Mouse (Mus musculus): ENCODE data around the gene Nxnl1. TPM values are rescaled to one million over a fixed set of nuclear protein-coding genes. Genes with fewer than 3 reads are reported as not detected.
A peak's percentile ranks its signal among the peaks of the same experiment; 100 is the strongest.

Gene Nxnl1
- polyA plus RNA-seq, 1 experiment from 2014 or later = 0.10 TPM

DNA sequence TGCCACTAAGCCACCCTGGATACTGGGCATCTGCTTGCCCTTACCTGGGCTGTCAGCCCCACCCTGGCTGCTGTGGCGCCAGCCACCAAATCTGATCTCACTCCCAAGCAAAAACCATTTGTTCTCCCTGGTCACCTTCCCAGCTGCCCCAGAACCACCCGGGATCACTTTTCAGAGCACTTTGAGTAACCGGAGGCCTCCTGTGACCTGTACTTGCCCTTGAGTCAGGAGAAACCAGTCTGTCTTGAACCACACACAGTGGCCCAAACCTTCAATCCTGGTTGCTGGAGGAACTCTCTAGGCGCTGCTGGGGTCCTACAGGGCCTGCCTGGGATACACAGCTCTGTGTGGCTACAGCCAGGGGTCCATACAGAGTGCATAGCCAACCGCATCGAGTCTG, 13.6 kb downstream of the Nxnl1 start:
- Histone ChIP-seq H3K9ac (ENCODE audit: low read length) (no peak overlapping the region), H3K36me3 (ENCODE audit: control insufficient read depth, insufficient read depth, low read length) (peaks cover 8% of the 10 kb centered on the region; the same call in 1 of the 2 replicates), H3K27me3 (ENCODE audit: control insufficient read depth, insufficient read depth, low read depth, low read length) (peaks cover 10% of the 10 kb centered on the region), H3K4me1 (replicated peaks; ENCODE audit: control insufficient read depth, insufficient read depth, low read length) (0 out of 2 replicates have a peak, but pooled peaks cover 3% of the 10 kb centered on the region), H3K27ac (ENCODE audit: low read length) (no peak overlapping the region), H3K4me2 (ENCODE audit: low read depth, low read length) (no peak overlapping the region), H3K4me3 (ENCODE audit: low read length) (no peak overlapping the region), H3K9me3 (ENCODE audit: control insufficient read depth, low read length) (no peaks in the 10 kb centered on the region)
- ATAC-seq (ENCODE audit: low read depth) = no peak
- WGBS = 48% methylated on average over 6 of the region's 6 CpGs

DNA sequence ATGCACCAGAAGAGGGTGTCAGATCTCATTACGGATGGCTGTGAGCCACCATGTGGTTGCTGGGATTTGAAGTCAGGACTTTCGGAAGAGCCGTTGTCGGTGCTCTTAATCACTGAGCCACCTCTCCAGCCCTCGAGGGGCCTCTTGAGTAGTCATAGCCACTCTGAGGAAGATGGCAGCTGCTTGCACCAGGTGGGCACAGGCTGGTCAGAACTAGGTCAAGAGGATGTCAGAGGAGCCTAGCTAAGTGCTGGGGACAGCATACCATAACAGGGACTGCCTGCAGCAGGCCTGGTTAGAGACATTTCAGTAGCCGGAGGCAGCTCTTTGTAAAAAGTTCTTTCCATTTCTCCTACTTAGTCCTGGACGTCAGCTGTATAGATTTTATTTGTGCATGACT, 15.6 kb downstream of the Nxnl1 start:
- Histone ChIP-seq H3K9ac (ENCODE audit: low read length) (no peak overlapping the region), H3K27me3 (ENCODE audit: control insufficient read depth, insufficient read depth, low read depth, low read length) (no peaks in the 10 kb centered on the region), H3K9me3 (ENCODE audit: control insufficient read depth, low read length) (no peaks in the 10 kb centered on the region), H3K4me1 (replicated peaks; ENCODE audit: control insufficient read depth, insufficient read depth, low read length) (0 out of 2 replicates have a peak, but pooled peaks cover 3% of the 10 kb centered on the region), H3K4me2 (ENCODE audit: low read depth, low read length) (no peak overlapping the region), H3K4me3 (ENCODE audit: low read length) (no peak overlapping the region), H3K36me3 (ENCODE audit: control insufficient read depth, insufficient read depth, low read length) (peaks cover 12% of the 10 kb centered on the region; the same call in 1 of the 2 replicates), H3K27ac (ENCODE audit: low read length) (no peak overlapping the region)
- ATAC-seq (ENCODE audit: low read depth) = no peak
- 44% methylated on average over 7 of the region's 7 CpGs for WGBS

- Histone ChIP-seq H3K9ac (ENCODE audit: low read length) (no peak overlapping the region), H3K27ac (ENCODE audit: low read length) (no peak overlapping the region), H3K4me1 (replicated peaks; ENCODE audit: control insufficient read depth, insufficient read depth, low read length) (peaks cover 7% of the 10 kb centered on the region), H3K36me3 (ENCODE audit: control insufficient read depth, insufficient read depth, low read length) (peaks cover 14% of the 10 kb centered on the region), H3K9me3 (ENCODE audit: control insufficient read depth, low read length) (no peaks in the 10 kb centered on the region), H3K4me3 (ENCODE audit: low read length) (no peak overlapping the region), H3K4me2 (ENCODE audit: low read depth, low read length) (no peak overlapping the region), H3K27me3 (ENCODE audit: control insufficient read depth, insufficient read depth, low read depth, low read length) (no peaks in the 10 kb centered on the region)
- WGBS = 86% methylated on average over 7 of the region's 7 CpGs
- no peak for ATAC-seq (ENCODE audit: low read depth)
These were observed 18.8 kb downstream of the Nxnl1 start for GRCm38 (mm10) chr8:71547590-71547989.

DNA sequence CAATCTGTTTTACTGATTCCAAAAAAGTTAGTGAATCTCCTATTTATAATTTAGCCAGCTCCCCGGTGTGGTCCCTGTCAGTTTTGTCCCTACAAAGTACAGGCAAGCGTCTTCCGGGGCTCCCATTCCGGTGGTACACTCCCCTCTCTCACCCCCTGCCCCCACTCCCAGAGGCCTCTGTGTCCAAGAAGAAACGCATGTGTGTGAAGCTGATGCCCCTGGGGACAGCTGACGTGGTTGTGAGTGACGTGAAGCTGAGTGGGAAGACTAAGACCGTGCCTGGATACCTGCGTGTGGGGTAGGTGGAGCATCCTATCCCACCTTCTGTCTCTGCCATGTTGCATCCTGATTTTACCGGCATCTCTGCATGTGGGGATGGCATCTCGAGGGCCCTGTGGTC, 21.3 kb downstream of the Nxnl1 start:
- H3K27ac ChIP-seq (ENCODE audit: low read length) = no peak overlapping the region
- H3K27me3 ChIP-seq (ENCODE audit: control insufficient read depth, insufficient read depth, low read depth, low read length) = no peaks in the 10 kb centered on the region
- H3K4me2 ChIP-seq (ENCODE audit: low read depth, low read length) = no peak overlapping the region
- no peaks in the 10 kb centered on the region for H3K9me3 ChIP-seq (ENCODE audit: control insufficient read depth, low read length)
- H3K4me1 ChIP-seq (replicated peaks; ENCODE audit: control insufficient read depth, insufficient read depth, low read length) = peaks cover 7% of the 10 kb centered on the region
- WGBS = 92% methylated on average over 11 of the region's 11 CpGs
- no peak for ATAC-seq (ENCODE audit: low read depth)
- peaks cover 14% of the 10 kb centered on the region for H3K36me3 ChIP-seq (ENCODE audit: control insufficient read depth, insufficient read depth, low read length)
- H3K9ac ChIP-seq (ENCODE audit: low read length) = no peak overlapping the region
- H3K4me3 ChIP-seq (ENCODE audit: low read length) = no peak overlapping the region

- H3K4me3 ChIP-seq (ENCODE audit: low read length) = peak overlapping the region; percentile 91
- no peaks in the 10 kb centered on the region for H3K27me3 ChIP-seq (ENCODE audit: control insufficient read depth, insufficient read depth, low read depth, low read length)
- ATAC-seq (ENCODE audit: low read depth) = no peak
- H3K9ac ChIP-seq (ENCODE audit: low read length) = no peak overlapping the region; the same call in 1 of the 2 replicates
- H3K36me3 ChIP-seq (ENCODE audit: control insufficient read depth, insufficient read depth, low read length) = peaks cover 14% of the 10 kb centered on the region
- no peaks in the 10 kb centered on the region for H3K9me3 ChIP-seq (ENCODE audit: control insufficient read depth, low read length)
- peaks cover 7% of the 10 kb centered on the region for H3K4me1 ChIP-seq (replicated peaks; ENCODE audit: control insufficient read depth, insufficient read depth, low read length)
- no peak overlapping the region for H3K27ac ChIP-seq (ENCODE audit: low read length)
- H3K4me2 ChIP-seq (ENCODE audit: low read depth, low read length) = peak overlapping the region; percentile 94
- 79% methylated on average over 9 of the region's 9 CpGs for WGBS
These were observed 22.6 kb downstream of the Nxnl1 start for GRCm38 (mm10) chr8:71543755-71544154.

DNA sequence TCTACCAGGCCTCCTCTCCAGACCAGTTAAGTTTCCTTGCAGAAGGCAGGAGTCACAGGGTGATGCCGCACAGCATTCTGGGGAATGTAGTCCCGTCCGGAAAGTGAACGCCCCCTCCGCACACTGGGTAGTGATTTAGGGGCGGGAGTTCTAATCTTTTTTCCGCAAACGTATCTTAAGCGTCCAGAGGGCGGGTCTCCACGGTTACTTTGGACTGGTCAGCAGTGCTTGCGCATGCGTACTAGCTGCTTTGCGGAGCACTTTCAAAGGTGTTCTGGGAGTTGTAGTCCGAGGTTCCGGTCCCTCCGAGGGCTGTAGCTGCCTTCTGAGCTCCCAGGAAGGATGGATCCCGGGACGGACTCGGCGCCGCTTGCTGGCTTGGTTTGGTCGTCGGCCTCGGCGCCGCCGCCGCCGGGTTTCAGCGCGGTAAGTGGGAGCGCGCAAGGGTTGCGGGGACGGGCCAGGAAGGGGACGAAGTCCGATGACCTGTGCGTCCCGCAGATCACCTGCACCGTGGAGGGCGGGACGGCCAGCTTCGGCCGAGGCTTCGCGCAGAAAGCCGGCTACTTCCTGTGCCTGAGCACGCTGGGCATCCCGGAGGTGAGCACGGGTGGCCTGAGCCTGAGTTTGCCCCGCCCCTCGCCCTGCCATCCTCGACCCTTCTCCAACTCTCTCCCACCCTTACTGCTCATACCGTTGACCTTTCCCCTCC, 23.6 kb downstream of the Nxnl1 start, which contains the start of gene Mvb12a:
Gene Mvb12a, plus strand, starts transcription at position 291 of the 712 bp plus-strand sequence.
- Histone ChIP-seq H3K4me1 (replicated peaks; ENCODE audit: control insufficient read depth, insufficient read depth, low read length) (peaks cover 11% of the 10 kb centered on the region), H3K9me3 (ENCODE audit: control insufficient read depth, low read length) (no peaks in the 10 kb centered on the region), H3K27me3 (ENCODE audit: control insufficient read depth, insufficient read depth, low read depth, low read length) (no peaks in the 10 kb centered on the region), H3K4me2 (ENCODE audit: low read depth, low read length) (peak within 1 kb of the TSS; percentile 94), H3K4me3 (ENCODE audit: low read length) (peak within 1 kb of the TSS; percentile 91), H3K36me3 (ENCODE audit: control insufficient read depth, insufficient read depth, low read length) (peaks cover 7% of the 10 kb centered on the region), H3K9ac (ENCODE audit: low read length) (peak within 1 kb of the TSS; percentile 85), H3K27ac (ENCODE audit: low read length) (no peak within 1 kb of the TSS)
- ATAC-seq (ENCODE audit: low read depth) = peak; percentile 97
- WGBS = under 1% methylated on average over 48 of the region's 55 CpGs

DNA sequence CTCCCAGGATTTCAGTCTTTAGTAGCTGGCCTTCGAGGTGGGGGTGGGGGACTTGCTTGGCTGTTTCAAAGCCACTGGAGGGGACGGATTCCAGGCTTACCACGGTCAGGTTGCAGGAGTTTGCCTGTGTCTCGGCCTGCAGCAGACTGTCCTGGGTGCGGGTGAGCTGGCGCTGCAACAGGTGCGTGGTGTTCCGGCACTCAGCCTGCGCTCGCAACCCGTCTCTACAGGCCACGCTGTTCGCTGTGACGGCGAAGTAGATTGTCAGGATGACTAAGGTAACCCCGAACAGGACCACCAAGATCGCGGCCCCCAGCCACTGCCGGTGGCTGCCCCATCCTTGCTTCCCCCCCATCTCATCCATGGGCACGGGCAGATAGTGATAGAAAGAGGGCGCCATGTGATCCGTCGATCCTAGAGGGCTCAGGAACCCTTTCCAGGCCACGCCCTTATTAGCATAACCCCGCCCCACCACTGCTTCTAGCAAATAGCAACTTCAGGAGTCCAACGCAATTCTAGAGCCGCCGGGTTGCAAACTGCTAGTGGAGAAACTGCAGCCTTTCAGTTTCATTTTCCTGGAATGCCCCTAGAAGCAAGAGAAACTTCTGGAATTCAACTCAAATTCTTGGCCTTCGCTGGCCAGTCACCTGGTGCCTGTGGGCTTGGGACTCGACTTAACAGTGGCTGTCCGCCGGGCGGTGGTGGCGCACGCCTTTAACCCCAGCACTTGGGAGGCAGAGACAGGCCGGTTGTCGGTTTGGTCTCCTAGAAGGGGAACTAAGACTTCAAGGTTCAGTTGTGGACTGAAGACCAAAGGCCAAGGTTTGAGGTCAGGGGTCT, 29.2 kb downstream of the Nxnl1 start, which contains the start of gene Bst2:
Gene Bst2, minus strand, starts transcription at position 429 of the 840 bp plus-strand sequence.
- peak; percentile 91 for ATAC-seq (ENCODE audit: low read depth)
- WGBS = 2% methylated on average over 37 of the region's 37 CpGs
- H3K4me1 ChIP-seq (replicated peaks; ENCODE audit: control insufficient read depth, insufficient read depth, low read length) = peaks cover 5% of the 10 kb centered on the region
- no peaks in the 10 kb centered on the region for H3K27me3 ChIP-seq (ENCODE audit: control insufficient read depth, insufficient read depth, low read depth, low read length)
- peak within 1 kb of the TSS; percentile 66 for H3K9ac ChIP-seq (ENCODE audit: low read length)
- H3K36me3 ChIP-seq (ENCODE audit: control insufficient read depth, insufficient read depth, low read length) = no peaks in the 10 kb centered on the region
- H3K9me3 ChIP-seq (ENCODE audit: control insufficient read depth, low read length) = no peaks in the 10 kb centered on the region
- peak within 1 kb of the TSS; percentile 67 for H3K27ac ChIP-seq (ENCODE audit: low read length)
- peak within 1 kb of the TSS; percentile 73 for H3K4me2 ChIP-seq (ENCODE audit: low read depth, low read length)
- peak within 1 kb of the TSS; percentile 57 for H3K4me3 ChIP-seq (ENCODE audit: low read length)

DNA sequence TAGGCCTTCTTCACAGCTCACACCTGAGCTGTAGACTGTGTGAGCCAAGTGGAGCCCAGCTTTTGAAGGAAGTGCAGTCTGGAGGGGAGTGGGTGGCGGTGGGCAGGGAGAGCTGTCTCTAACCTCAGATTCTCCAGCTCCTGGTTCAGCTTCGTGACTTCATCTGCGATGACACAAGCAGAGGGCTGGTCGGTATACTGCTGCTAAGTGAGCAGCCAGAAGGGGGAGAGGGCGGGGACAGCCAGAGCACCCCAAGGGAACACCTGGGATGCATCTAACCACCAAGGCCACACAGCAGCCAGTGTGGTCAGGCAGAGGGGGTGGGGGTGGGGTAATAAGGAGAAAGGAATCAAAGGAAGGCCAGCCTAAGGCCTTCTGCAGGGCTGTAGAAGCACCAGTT, 30.7 kb downstream of the Nxnl1 start:
- Histone ChIP-seq H3K4me2 (ENCODE audit: low read depth, low read length) (no peak overlapping the region; the same call in 1 of the 2 replicates), H3K4me1 (replicated peaks; ENCODE audit: control insufficient read depth, insufficient read depth, low read length) (peaks cover 5% of the 10 kb centered on the region), H3K27me3 (ENCODE audit: control insufficient read depth, insufficient read depth, low read depth, low read length) (no peaks in the 10 kb centered on the region), H3K27ac (ENCODE audit: low read length) (no peak overlapping the region), H3K4me3 (ENCODE audit: low read length) (no peak overlapping the region), H3K9ac (ENCODE audit: low read length) (peak overlapping the region; percentile 29; the same call in 1 of the 2 replicates), H3K36me3 (ENCODE audit: control insufficient read depth, insufficient read depth, low read length) (no peaks in the 10 kb centered on the region), H3K9me3 (ENCODE audit: control insufficient read depth, low read length) (no peaks in the 10 kb centered on the region)
- no peak for ATAC-seq (ENCODE audit: low read depth)
- 64% methylated on average over 5 of the region's 5 CpGs for WGBS

- Histone ChIP-seq H3K27ac (ENCODE audit: low read length) (no peak overlapping the region), H3K9ac (ENCODE audit: low read length) (no peak overlapping the region), H3K4me1 (replicated peaks; ENCODE audit: control insufficient read depth, insufficient read depth, low read length) (peaks cover 5% of the 10 kb centered on the region), H3K36me3 (ENCODE audit: control insufficient read depth, insufficient read depth, low read length) (no peaks in the 10 kb centered on the region), H3K4me2 (ENCODE audit: low read depth, low read length) (no peak overlapping the region), H3K4me3 (ENCODE audit: low read length) (no peak overlapping the region), H3K9me3 (ENCODE audit: control insufficient read depth, low read length) (no peaks in the 10 kb centered on the region), H3K27me3 (ENCODE audit: control insufficient read depth, insufficient read depth, low read depth, low read length) (no peaks in the 10 kb centered on the region)
- 30% methylated on average over 3 of the region's 3 CpGs for WGBS
- no peak for ATAC-seq (ENCODE audit: low read depth)
These were observed 32.1 kb downstream of the Nxnl1 start for GRCm38 (mm10) chr8:71534263-71534810.
